Mouse (Mus musculus) forebrain, embryonic 15.5 days (tissue): Measurements from ENCODE around the gene Mybl2. TPM values are rescaled to one million over a fixed set of nuclear protein-coding genes. Genes with fewer than 3 reads are reported as not detected.

Source experiments
- ATAC-seq: fragments of 200-750 bp; cut with Nextera tagmentation; replicated peaks from 2 replicates; pipeline ENCODE4 v1.8.0; 2017; ENCODE audit warnings: mild to moderate bottlenecking, moderate TSS enrichment, moderate library complexity
- H3K27ac ChIP-seq: fragments of 300-500 bp; sonication (generic); replicated peaks from 2 replicates; pipeline ENCODE4 v1.5.1; 2015; ENCODE audit warnings: mild to moderate bottlenecking, inconsistent platforms
- H3K27me3 ChIP-seq: fragments of 300-500 bp; sonication (generic); 2 replicates; pipeline ENCODE4 v1.6.1; 2015; ENCODE audit warnings: inconsistent platforms
- H3K36me3 ChIP-seq: fragments of 300-500 bp; sonication (generic); 2 replicates; pipeline ENCODE4 v1.6.1; 2015; ENCODE audit warnings: mild to moderate bottlenecking, inconsistent platforms
- H3K4me1 ChIP-seq: fragments of 300-500 bp; sonication (generic); 2 replicates; pipeline ENCODE4 v1.6.1; 2015; ENCODE audit warnings: inconsistent platforms
- H3K4me2 ChIP-seq: fragments of 300-500 bp; sonication (generic); replicated peaks from 2 replicates; pipeline ENCODE4 v1.6.1; 2015; ENCODE audit warnings: mild to moderate bottlenecking, inconsistent platforms
- H3K4me3 ChIP-seq: fragments of 300-500 bp; sonication (generic); 2 replicates; pipeline ENCODE4 v1.5.1; 2015; ENCODE audit warnings: mild to moderate bottlenecking, inconsistent platforms
- H3K9ac ChIP-seq: fragments of 300-500 bp; sonication (generic); replicated peaks from 2 replicates; pipeline ENCODE4 v1.6.1; 2015; ENCODE audit warnings: mild to moderate bottlenecking, inconsistent platforms
- H3K9me3 ChIP-seq: fragments of 300-500 bp; sonication (generic); 2 replicates; pipeline ENCODE4 v1.6.1; 2016; ENCODE audit warnings: inconsistent platforms
- WGBS: fragments of 180-500 bp; shearing (Covaris S2); methylation state at CpG from one replicate; pipeline ENCODE4 v1.1.7; 2015; ENCODE audit warnings: mixed read lengths; 5-methylcytosine and 5-hydroxymethylcytosine counted together
- polyA plus RNA-seq: library from polyadenylated mRNA; unstranded; fragments of >200 nt; fragmentation: Nextera tagmentation; extraction: Ambion mirVana; gene quantifications from 2 replicates; pipeline ENCODE4 v1.2.1, GENCODE M21; 2015

Gene Mybl2
- polyA plus RNA-seq, 1 experiment from 2014 or later, result 11.8 TPM

DNA sequence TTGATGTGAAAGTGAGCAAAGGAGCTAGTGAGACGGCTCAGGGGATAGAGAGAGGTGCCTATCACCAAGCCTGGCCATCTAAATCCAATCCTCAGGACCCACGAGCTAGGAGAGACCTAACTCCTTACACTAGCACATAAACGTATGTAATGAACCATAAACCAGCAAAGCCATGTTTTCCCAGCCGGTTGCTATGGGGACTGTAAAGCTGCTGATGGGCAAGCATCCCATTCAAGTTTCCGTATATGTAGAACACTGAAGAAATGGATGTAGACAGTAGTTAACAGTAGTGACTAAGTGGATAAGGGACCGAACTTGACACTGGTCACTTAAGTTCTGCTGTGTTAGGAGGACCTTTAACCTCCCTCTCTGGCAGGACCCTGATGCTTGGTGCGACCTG lies 19.5 kb downstream of the Mybl2 start:
- H3K27ac ChIP-seq, result no peak overlapping the region
- H3K9me3 ChIP-seq, result no peaks in the 10 kb centered on the region
- no peak overlapping the region for H3K4me2 ChIP-seq
- WGBS, result 79% methylated on average over 7 of the region's 7 CpGs
- no peak overlapping the region for H3K4me3 ChIP-seq
- no peaks in the 10 kb centered on the region for H3K4me1 ChIP-seq
- ATAC-seq, result no peak
- no peaks in the 10 kb centered on the region; the same call in 1 of the 2 replicates for H3K36me3 ChIP-seq
- no peak overlapping the region for H3K9ac ChIP-seq
- H3K27me3 ChIP-seq, result no peaks in the 10 kb centered on the region

DNA sequence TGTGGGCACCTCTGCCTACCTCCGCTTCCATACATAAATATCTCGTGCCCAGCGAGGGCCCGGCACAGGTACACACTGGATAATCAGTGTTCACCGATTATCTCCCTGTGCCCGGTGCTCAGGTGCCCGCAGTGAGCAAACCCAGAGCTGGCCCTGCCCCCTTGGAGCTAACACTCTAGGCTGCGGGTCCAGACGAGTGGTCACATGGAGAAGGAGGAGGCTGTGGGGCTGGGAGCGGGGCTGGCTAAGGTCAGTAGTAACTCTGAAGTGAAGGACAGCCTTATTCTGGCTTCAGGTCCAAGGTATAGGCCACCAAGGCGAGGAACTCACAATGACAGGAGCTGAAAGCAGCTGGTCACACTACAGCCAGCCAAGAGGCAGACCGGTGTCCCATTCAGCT lies 20.3 kb downstream of the Mybl2 start:
- no peaks in the 10 kb centered on the region; the same call in 1 of the 2 replicates for H3K36me3 ChIP-seq
- no peaks in the 10 kb centered on the region for H3K27me3 ChIP-seq
- no peak for ATAC-seq

DNA sequence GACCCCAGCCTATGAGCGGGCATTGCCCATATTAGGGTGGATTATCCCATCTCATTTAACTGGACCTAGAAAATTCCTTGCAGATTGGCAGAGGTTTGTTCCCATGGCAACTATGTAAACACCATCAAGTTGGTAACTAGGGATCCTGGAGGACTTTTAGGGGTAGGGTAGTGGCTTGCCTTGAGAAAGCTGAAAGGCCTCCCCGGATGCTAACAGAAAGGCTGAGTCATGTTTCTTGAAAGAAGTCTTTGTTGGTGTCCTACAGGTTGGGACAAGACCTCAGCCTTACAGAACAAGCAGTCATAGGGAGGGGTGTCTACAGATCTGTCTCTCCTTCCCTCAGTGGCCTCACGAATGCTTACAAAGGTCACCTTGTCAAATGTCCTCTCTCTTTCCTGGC lies 20.7 kb downstream of the Mybl2 start:
- H3K4me3 ChIP-seq, result no peak overlapping the region
- no peak for ATAC-seq
- no peak overlapping the region for H3K9ac ChIP-seq
- H3K9me3 ChIP-seq, result no peaks in the 10 kb centered on the region
- no peak overlapping the region for H3K27ac ChIP-seq
- H3K36me3 ChIP-seq, result no peaks in the 10 kb centered on the region; the same call in 1 of the 2 replicates
- H3K27me3 ChIP-seq, result no peaks in the 10 kb centered on the region
- 71% methylated on average over 3 of the region's 3 CpGs for WGBS
- H3K4me2 ChIP-seq, result no peak overlapping the region
- H3K4me1 ChIP-seq, result no peaks in the 10 kb centered on the region

More for the DNA sequence above, 20.3 kb downstream of the Mybl2 start:
- Histone ChIP-seq H3K4me2 (no peak overlapping the region), H3K27ac (no peak overlapping the region), H3K4me3 (no peak overlapping the region), H3K9ac (no peak overlapping the region), H3K9me3 (no peaks in the 10 kb centered on the region), H3K4me1 (no peaks in the 10 kb centered on the region)
- 91% methylated on average over 12 of the region's 12 CpGs for WGBS

- Histone ChIP-seq H3K4me3 (no peak overlapping the region), H3K4me1 (no peaks in the 10 kb centered on the region), H3K27me3 (no peaks in the 10 kb centered on the region), H3K27ac (no peak overlapping the region), H3K4me2 (no peak overlapping the region), H3K9me3 (no peaks in the 10 kb centered on the region), H3K36me3 (no peaks in the 10 kb centered on the region), H3K9ac (no peak overlapping the region)
- no peak for ATAC-seq
- WGBS, result 93% methylated on average over 4 of the region's 4 CpGs
Observed at GRCm38 (mm10) chr2:163079041-163079440, 24.6 kb downstream of the Mybl2 start.

DNA sequence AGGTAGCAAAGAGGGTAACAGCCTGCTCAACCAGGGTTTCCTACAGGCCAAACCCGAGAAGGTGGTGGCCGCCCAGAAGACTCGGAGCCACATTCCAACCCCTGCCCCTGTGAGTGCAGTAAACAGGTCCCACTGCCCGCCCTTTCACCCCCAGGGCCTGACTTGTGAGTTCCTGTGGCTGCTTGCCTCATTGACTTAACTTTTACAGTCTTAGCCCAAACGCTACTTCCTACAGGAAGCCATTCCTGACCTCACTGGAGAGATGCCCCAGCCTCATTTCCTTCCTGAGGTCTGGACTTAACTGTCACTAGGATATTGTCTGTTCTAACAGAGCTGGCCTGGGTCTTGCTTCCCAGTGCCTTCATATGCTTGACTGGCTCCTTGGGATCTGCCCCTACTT lies 28.1 kb downstream of the Mybl2 start:
- H3K9me3 ChIP-seq, result no peaks in the 10 kb centered on the region
- no peak overlapping the region for H3K4me2 ChIP-seq
- no peaks in the 10 kb centered on the region for H3K27me3 ChIP-seq
- H3K9ac ChIP-seq, result no peak overlapping the region
- no peak for ATAC-seq
- 88% methylated on average over 5 of the region's 5 CpGs for WGBS
- no peak overlapping the region for H3K4me3 ChIP-seq
- no peaks in the 10 kb centered on the region for H3K36me3 ChIP-seq
- no peak overlapping the region for H3K27ac ChIP-seq
- no peaks in the 10 kb centered on the region for H3K4me1 ChIP-seq

DNA sequence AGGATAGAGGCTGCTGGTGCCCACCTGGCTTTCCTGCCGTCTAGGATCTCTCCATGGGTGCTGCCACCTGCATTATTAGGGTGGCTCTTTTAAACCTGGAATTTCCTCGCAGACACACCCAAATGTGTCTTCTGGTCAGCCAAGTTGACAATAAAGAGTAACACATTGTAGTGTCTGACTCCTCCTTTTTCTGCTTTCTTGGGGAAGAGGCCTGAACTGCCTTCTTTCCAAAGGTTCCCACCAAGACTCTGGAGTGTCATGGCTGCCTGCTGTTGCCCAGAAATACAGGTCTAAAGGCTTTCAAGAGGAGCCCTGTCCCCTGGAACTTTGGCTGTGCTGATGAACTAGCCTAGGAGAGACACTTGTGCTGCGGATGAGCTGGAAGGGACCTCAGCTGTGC lies 30.0 kb downstream of the Mybl2 start:
- ATAC-seq, result no peak
- H3K4me3 ChIP-seq, result no peak overlapping the region
- no peak overlapping the region for H3K9ac ChIP-seq
- no peak overlapping the region for H3K4me2 ChIP-seq
- H3K27ac ChIP-seq, result no peak overlapping the region
- no peaks in the 10 kb centered on the region for H3K27me3 ChIP-seq
- WGBS, result 86% methylated on average over 3 of the region's 3 CpGs
- no peaks in the 10 kb centered on the region for H3K4me1 ChIP-seq
- H3K36me3 ChIP-seq, result no peaks in the 10 kb centered on the region
- H3K9me3 ChIP-seq, result no peaks in the 10 kb centered on the region

DNA sequence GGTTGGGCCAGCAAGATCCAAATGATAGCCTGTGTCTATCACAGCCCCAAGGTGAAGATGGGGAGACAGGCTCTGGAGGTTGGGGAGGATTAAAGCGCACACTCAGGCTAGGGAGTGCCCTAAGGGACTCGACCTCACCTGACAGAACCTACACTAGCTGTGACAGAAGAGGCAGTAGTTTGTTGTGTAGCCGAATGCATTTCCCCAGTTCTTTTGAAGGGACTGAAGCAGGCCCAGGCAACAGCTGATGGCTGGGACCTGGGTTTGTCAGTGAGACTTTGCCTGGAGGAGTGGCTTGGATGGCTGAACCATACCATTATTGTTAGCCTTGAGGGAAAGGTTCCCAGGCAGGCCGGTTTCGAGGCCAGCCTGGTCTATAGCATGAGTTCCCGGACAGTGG lies 30.6 kb downstream of the Mybl2 start:
- Histone ChIP-seq H3K4me1 (no peaks in the 10 kb centered on the region), H3K27ac (no peak overlapping the region), H3K4me3 (no peak overlapping the region), H3K9ac (no peak overlapping the region), H3K4me2 (no peak overlapping the region), H3K9me3 (no peaks in the 10 kb centered on the region), H3K27me3 (no peaks in the 10 kb centered on the region), H3K36me3 (no peaks in the 10 kb centered on the region)
- 86% methylated on average over 6 of the region's 6 CpGs for WGBS
- no peak for ATAC-seq

DNA sequence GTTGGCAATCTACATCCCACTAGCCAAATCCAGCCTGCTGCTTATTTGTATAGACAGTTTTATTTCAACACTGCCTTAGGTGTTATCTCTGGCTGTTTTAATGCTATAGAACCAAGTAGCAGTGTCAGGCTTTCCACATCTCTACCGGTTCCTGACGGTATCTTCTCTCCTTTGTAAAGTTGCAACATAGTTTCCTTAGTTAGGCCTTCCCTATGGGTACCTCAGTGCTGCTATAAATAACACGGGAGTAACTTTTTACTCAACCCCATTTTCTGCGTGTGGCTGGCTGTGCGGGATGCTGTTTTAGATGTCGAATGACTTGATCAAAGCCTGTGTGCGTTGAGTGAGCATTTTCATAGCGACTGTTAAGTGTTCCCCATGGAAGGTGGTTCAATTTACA lies 32.1 kb downstream of the Mybl2 start:
- Histone ChIP-seq H3K27me3 (no peaks in the 10 kb centered on the region), H3K27ac (no peak overlapping the region), H3K4me1 (no peaks in the 10 kb centered on the region), H3K9me3 (no peaks in the 10 kb centered on the region), H3K36me3 (no peaks in the 10 kb centered on the region), H3K4me3 (no peak overlapping the region), H3K4me2 (no peak overlapping the region), H3K9ac (no peak overlapping the region)
- 87% methylated on average over 8 of the region's 8 CpGs for WGBS
- ATAC-seq, result no peak

GRCm38 (mm10) chr2:163087728-163088127 lies 33.2 kb downstream of the Mybl2 start, which contains the start of gene Gtsf1l:
Gene Gtsf1l, minus strand, starts transcription at chr2:163087855.
- no peaks in the 10 kb centered on the region for H3K4me1 ChIP-seq
- ATAC-seq, result no peak
- H3K4me3 ChIP-seq, result no peak within 1 kb of the TSS
- H3K27ac ChIP-seq, result no peak within 1 kb of the TSS
- no peak within 1 kb of the TSS for H3K4me2 ChIP-seq
- 84% methylated on average over 9 of the region's 9 CpGs for WGBS
- no peaks in the 10 kb centered on the region for H3K9me3 ChIP-seq
- H3K36me3 ChIP-seq, result no peaks in the 10 kb centered on the region
- no peak within 1 kb of the TSS for H3K9ac ChIP-seq
- no peaks in the 10 kb centered on the region for H3K27me3 ChIP-seq

GRCm38 (mm10) chr2:163089475-163090123 lies 35.1 kb downstream of the Mybl2 start:
- 80% methylated on average over 5 of the region's 5 CpGs for WGBS
- no peaks in the 10 kb centered on the region for H3K27me3 ChIP-seq
- no peak overlapping the region for H3K27ac ChIP-seq
- no peaks in the 10 kb centered on the region for H3K4me1 ChIP-seq
- no peaks in the 10 kb centered on the region for H3K36me3 ChIP-seq
- H3K9me3 ChIP-seq, result no peaks in the 10 kb centered on the region
- no peak overlapping the region for H3K4me3 ChIP-seq
- H3K9ac ChIP-seq, result no peak overlapping the region
- ATAC-seq, result no peak
- H3K4me2 ChIP-seq, result no peak overlapping the region

GRCm38 (mm10) chr2:163094909-163095308 lies 40.4 kb downstream of the Mybl2 start:
- H3K9ac ChIP-seq, result no peak overlapping the region
- H3K27ac ChIP-seq, result no peak overlapping the region
- ATAC-seq, result no peak
- no peak overlapping the region for H3K4me3 ChIP-seq
- H3K4me1 ChIP-seq, result no peaks in the 10 kb centered on the region
- H3K36me3 ChIP-seq, result no peaks in the 10 kb centered on the region
- H3K4me2 ChIP-seq, result no peak overlapping the region
- peaks cover under 1% of the 10 kb centered on the region; the same call in 1 of the 2 replicates for H3K27me3 ChIP-seq
- WGBS, result 93% methylated on average over 10 of the region's 10 CpGs
- no peaks in the 10 kb centered on the region for H3K9me3 ChIP-seq

GRCm38 (mm10) chr2:163095784-163096183 lies 41.3 kb downstream of the Mybl2 start:
- H3K9ac ChIP-seq, result no peak overlapping the region
- peaks cover 9% of the 10 kb centered on the region; the same call in 1 of the 2 replicates for H3K27me3 ChIP-seq
- no peak overlapping the region for H3K27ac ChIP-seq
- no peak overlapping the region for H3K4me3 ChIP-seq
- no peaks in the 10 kb centered on the region for H3K9me3 ChIP-seq
- H3K4me1 ChIP-seq, result no peaks in the 10 kb centered on the region
- H3K4me2 ChIP-seq, result no peak overlapping the region
- no peaks in the 10 kb centered on the region for H3K36me3 ChIP-seq
- ATAC-seq, result no peak
- 68% methylated on average over 3 of the region's 3 CpGs for whole genome bisulfite sequencing

DNA sequence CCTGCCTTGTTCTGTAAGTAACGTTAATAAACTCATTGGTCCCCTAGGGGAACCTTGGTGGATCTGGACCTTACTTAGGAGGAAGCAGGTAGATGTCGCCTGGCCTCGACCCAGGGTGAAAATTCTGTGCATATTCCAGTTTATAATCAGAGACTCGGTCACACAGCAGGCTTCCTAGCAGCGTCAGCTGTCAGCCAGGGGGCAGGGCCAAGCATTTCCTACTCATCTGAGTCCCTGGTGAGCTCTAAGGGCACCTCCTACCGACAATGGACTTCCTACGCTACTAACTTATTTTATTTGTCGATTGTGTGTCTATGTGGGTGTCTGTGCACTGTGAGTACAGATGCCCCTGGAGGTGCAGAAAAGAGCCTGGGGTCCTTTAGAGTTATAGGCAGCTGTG lies 45.4 kb downstream of the Mybl2 start:
- 54% methylated on average over 8 of the region's 8 CpGs for WGBS
- ATAC-seq, result no peak
- Histone ChIP-seq H3K9me3 (no peaks in the 10 kb centered on the region), H3K9ac (no peak overlapping the region), H3K27me3 (peaks cover 9% of the 10 kb centered on the region; the same call in 1 of the 2 replicates), H3K36me3 (no peaks in the 10 kb centered on the region), H3K27ac (no peak overlapping the region), H3K4me3 (no peak overlapping the region), H3K4me2 (no peak overlapping the region), H3K4me1 (peaks cover 11% of the 10 kb centered on the region)
